Mouse (Mus musculus) hindbrain, postnatal 0 days (tissue): ENCODE data around the gene Zfp831. TPM values are rescaled to one million over a fixed set of nuclear protein-coding genes. Genes with fewer than 3 reads are reported as not detected.

Experiments
- ATAC-seq: fragments of 200-750 bp; cut with Nextera tagmentation; 2 replicates; pipeline ENCODE4 v1.8.0; 2017; ENCODE audit warnings: mild to moderate bottlenecking, moderate TSS enrichment, moderate library complexity
- DNase-seq: peaks from one replicate; pipeline ENCODE4 v3.0.0-alpha.2; 2015; ENCODE audit warnings: low spot score
- H3K27ac ChIP-seq: fragments of 300-500 bp; sonication (generic); 2 replicates; pipeline ENCODE4 v1.5.1; 2014; ENCODE audit warnings: mild to moderate bottlenecking
- H3K27me3 ChIP-seq: fragments of 300-500 bp; sonication (generic); 2 replicates; pipeline ENCODE4 v1.6.1; 2014; ENCODE audit warnings: low read length, mixed read lengths; ENCODE audit not compliant: insufficient read depth
- H3K36me3 ChIP-seq: fragments of 300-500 bp; sonication (generic); 2 replicates; pipeline ENCODE4 v1.6.1; 2014; ENCODE audit warnings: low read length, mixed read lengths; ENCODE audit not compliant: insufficient read depth
- H3K4me1 ChIP-seq: fragments of 300-500 bp; sonication (generic); 2 replicates; pipeline ENCODE4 v1.6.1; 2014; ENCODE audit warnings: antibody characterized with exemption, low read length, mixed read lengths; ENCODE audit not compliant: insufficient read depth
- H3K4me2 ChIP-seq: fragments of 300-500 bp; sonication (generic); 2 replicates; pipeline ENCODE4 v1.6.1; 2014; ENCODE audit warnings: low read depth, mild to moderate bottlenecking, low read length, moderate library complexity, mixed read lengths
- H3K4me3 ChIP-seq: fragments of 300-500 bp; sonication (generic); 2 replicates; pipeline ENCODE4 v1.5.1; 2014; ENCODE audit warnings: low read length
- H3K9ac ChIP-seq: fragments of 300-500 bp; sonication (generic); replicated peaks from 2 replicates; pipeline ENCODE4 v1.6.1; 2014; ENCODE audit warnings: mild to moderate bottlenecking, low read length, moderate library complexity, mixed read lengths
- H3K9me3 ChIP-seq: fragments of 300-500 bp; sonication (generic); 2 replicates; pipeline ENCODE4 v1.6.1; 2016; ENCODE audit warnings: low read length, mixed read lengths
- CTCF ChIP-seq: IDR thresholded peaks from 2 replicates; pipeline ENCODE4 v1.5.1; 2016; ENCODE audit warnings: antibody characterized with exemption, control low read depth, low read depth
- WGBS: fragments of 180-500 bp; shearing (Covaris S2); extraction: QIAGEN DNeasy Blood & Tissue Kit; methylation state at CpG from one replicate; pipeline ENCODE4 v1.1.7; 2014; 5-methylcytosine and 5-hydroxymethylcytosine counted together
- polyA plus RNA-seq: library from polyadenylated mRNA; unstranded; fragments of >200 nt; fragmentation: Nextera tagmentation; extraction: Ambion mirVana; gene quantifications from 2 replicates; pipeline ENCODE4 v1.2.1, GENCODE M21; 2015
- total RNA-seq: library from RNA; depleted of rRNA; stranded (reverse); fragments of >200 nt; gene quantifications from 2 replicates; pipeline ENCODE4 v1.2.3, GENCODE M21; 2014

Zfp831 gene
- total and polyA plus RNA-seq, 2 experiments from 2014 or later: 0.05 TPM; not detected in 1

- WGBS: 69% methylated on average over 1 of the region's 1 CpGs
- no peaks in the 10 kb centered on the region for H3K36me3 ChIP-seq
- no peak overlapping the region for H3K27ac ChIP-seq
- no peaks in the 10 kb centered on the region for H3K4me1 ChIP-seq
- no peaks in the 10 kb centered on the region for H3K9me3 ChIP-seq
- TF ChIP-seq CTCF: no peak
- DNase-seq (no peak), ATAC-seq (no peak)
- H3K27me3 ChIP-seq: no peaks in the 10 kb centered on the region
- no peak overlapping the region for H3K9ac ChIP-seq
- H3K4me3 ChIP-seq: no peak overlapping the region
- no peak overlapping the region for H3K4me2 ChIP-seq
Measured at GRCm38 (mm10) chr2:174636750-174637149, 6.6 kb upstream of the Zfp831 start.

GRCm38 (mm10) chr2:174644975-174645374 lies 1.6 kb downstream of the Zfp831 start:
- Histone ChIP-seq H3K9me3 (no peaks in the 10 kb centered on the region), H3K9ac (no peak overlapping the region), H3K36me3 (no peaks in the 10 kb centered on the region), H3K27ac (no peak overlapping the region), H3K4me2 (no peak overlapping the region), H3K4me3 (no peak overlapping the region), H3K4me1 (no peaks in the 10 kb centered on the region), H3K27me3 (no peaks in the 10 kb centered on the region)
- ATAC-seq (no peak), DNase-seq (no peak)
- TF ChIP-seq CTCF: no peak
- WGBS: 82% methylated on average over 10 of the region's 10 CpGs

- DNase-seq: no peak
- no peaks in the 10 kb centered on the region for H3K9me3 ChIP-seq
- no peaks in the 10 kb centered on the region for H3K36me3 ChIP-seq
- no peak overlapping the region for H3K4me3 ChIP-seq
- H3K4me1 ChIP-seq: no peaks in the 10 kb centered on the region
- no peak overlapping the region for H3K9ac ChIP-seq
- no peak for ATAC-seq
- no peak overlapping the region for H3K27ac ChIP-seq
- H3K4me2 ChIP-seq: no peak overlapping the region
- no peak for TF ChIP-seq CTCF
- 79% methylated on average over 4 of the region's 4 CpGs for WGBS
- H3K27me3 ChIP-seq: no peaks in the 10 kb centered on the region
Measured at GRCm38 (mm10) chr2:174652864-174653263, 9.5 kb downstream of the Zfp831 start.

- no peak for TF ChIP-seq CTCF
- 90% methylated on average over 5 of the region's 5 CpGs for WGBS
- no peaks in the 10 kb centered on the region for H3K27me3 ChIP-seq
Measured at GRCm38 (mm10) chr2:174655341-174655740, 12.0 kb downstream of the Zfp831 start.

GRCm38 (mm10) chr2:174658229-174658844 lies 15.0 kb downstream of the Zfp831 start:
- H3K27me3 ChIP-seq: no peaks in the 10 kb centered on the region
- H3K27ac ChIP-seq: no peak overlapping the region
- H3K4me2 ChIP-seq: no peak overlapping the region
- TF ChIP-seq CTCF: no peak
- 79% methylated on average over 8 of the region's 8 CpGs for WGBS
- no peak for ATAC-seq
- no peaks in the 10 kb centered on the region for H3K4me1 ChIP-seq
- no peaks in the 10 kb centered on the region for H3K36me3 ChIP-seq
- no peaks in the 10 kb centered on the region for H3K9me3 ChIP-seq
- H3K9ac ChIP-seq: no peak overlapping the region
- H3K4me3 ChIP-seq: no peak overlapping the region
- no peak for DNase-seq

More at GRCm38 (mm10) chr2:174655341-174655740, 12.0 kb downstream of the Zfp831 start:
- no peaks in the 10 kb centered on the region for H3K9me3 ChIP-seq
- H3K4me1 ChIP-seq: no peaks in the 10 kb centered on the region
- ATAC-seq (no peak), DNase-seq (no peak)
- H3K4me3 ChIP-seq: no peak overlapping the region
- H3K36me3 ChIP-seq: no peaks in the 10 kb centered on the region
- H3K27ac ChIP-seq: no peak overlapping the region
- no peak overlapping the region for H3K9ac ChIP-seq
- no peak overlapping the region for H3K4me2 ChIP-seq

- H3K4me3 ChIP-seq: no peak overlapping the region
- WGBS: 81% methylated on average over 4 of the region's 4 CpGs
- ATAC-seq (no peak), DNase-seq (no peak)
- TF ChIP-seq CTCF: no peak
- H3K9ac ChIP-seq: no peak overlapping the region
- H3K4me2 ChIP-seq: no peak overlapping the region
- H3K9me3 ChIP-seq: no peaks in the 10 kb centered on the region
- H3K27ac ChIP-seq: no peak overlapping the region
- no peaks in the 10 kb centered on the region for H3K4me1 ChIP-seq
- H3K36me3 ChIP-seq: no peaks in the 10 kb centered on the region
- no peaks in the 10 kb centered on the region for H3K27me3 ChIP-seq
Measured at GRCm38 (mm10) chr2:174659874-174660273, 16.5 kb downstream of the Zfp831 start.

- H3K9ac ChIP-seq: no peak overlapping the region
- ATAC-seq (no peak), DNase-seq (no peak)
- 93% methylated on average over 9 of the region's 9 CpGs for WGBS
- no peaks in the 10 kb centered on the region for H3K27me3 ChIP-seq
- TF ChIP-seq CTCF: no peak
- H3K36me3 ChIP-seq: no peaks in the 10 kb centered on the region
- no peaks in the 10 kb centered on the region for H3K9me3 ChIP-seq
- no peaks in the 10 kb centered on the region for H3K4me1 ChIP-seq
- no peak overlapping the region for H3K4me2 ChIP-seq
- H3K4me3 ChIP-seq: no peak overlapping the region
- no peak overlapping the region for H3K27ac ChIP-seq
Measured at GRCm38 (mm10) chr2:174660321-174660720, 17.0 kb downstream of the Zfp831 start.
